Mouse (Mus musculus) frontal cortex, adult 2 months (tissue): ENCODE measurements at regions not wholly inside any gene's neighbourhood (a gene's known extent, or its start where the extent isn't known, plus 50 kb on each side); places are given as distances from the start of the nearest gene placed in this dataset.

ENCODE experiments used
- DNase-seq, 2 experiments: peaks; one replicate each; pipeline ENCODE4 v3.0.0; 2022; ENCODE audit warnings: low spot score in 1 of 2; ENCODE audit errors: extremely low spot score in 1 of 2

DNA sequence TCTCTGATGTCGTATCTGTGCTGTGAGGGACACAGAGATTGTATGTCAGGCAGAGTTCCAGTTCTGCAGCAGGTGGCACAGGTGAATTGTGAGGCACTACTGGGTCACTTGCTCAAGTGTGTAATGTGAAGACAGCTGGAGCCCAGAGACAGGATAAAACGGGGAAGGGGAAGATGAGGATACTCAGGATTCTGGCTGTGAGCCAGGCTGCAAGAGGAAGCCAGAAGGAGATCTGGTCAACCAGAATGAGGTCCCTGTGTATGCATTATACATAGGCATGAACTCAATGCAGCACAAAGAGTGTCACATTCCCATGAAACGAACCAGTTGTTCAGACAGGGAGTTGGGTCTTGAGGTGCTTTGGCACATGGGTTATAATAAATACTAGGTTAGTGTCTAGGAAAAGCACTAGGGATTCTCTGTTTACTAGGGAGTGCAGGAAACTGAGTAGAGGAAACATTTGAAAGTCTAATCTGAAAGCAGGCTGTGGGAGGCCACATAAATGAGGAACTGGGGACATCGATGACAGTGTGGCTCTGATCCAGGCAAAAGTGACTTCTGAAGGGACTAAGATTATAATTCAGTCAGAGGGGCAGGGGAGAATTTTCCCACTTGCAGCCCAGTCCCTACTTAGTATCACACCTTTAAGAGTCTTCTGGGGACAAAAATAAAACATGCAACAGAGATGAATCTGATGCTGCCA, 109.9 kb upstream of the Rxfp2 start:
- DNase-seq = no peak

DNA sequence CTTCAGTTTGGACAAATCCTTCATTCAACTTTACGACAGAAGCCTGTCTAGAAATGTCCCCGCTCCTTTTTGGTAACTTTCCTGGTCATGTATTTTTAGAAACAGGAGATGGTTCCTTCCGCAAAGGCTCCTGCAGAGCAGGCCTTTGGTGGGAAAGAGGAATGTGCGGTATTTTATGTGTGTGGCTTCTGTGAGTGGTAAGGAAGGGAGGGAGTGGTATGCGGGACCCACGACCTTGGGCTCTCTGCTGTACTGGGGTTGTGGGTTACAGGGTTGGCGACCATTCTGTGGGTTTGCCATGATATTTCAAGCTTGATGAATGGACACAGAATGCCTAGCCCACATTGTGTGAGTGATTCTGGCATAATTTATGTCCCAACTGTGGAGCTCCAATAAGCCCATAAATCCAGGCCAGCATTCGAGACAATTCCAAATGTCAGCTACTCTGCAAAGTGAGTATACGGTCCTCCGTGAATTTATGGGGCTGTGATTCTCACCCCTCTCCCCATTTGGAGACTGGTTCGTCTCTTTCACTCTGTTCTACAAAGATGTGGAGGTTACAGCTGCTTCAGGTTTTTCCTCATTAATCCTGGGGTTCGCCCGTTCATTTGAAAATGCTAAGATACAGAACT, 109.3 kb upstream of the Rxfp2 start:
- DNase-seq = no peak

DNA sequence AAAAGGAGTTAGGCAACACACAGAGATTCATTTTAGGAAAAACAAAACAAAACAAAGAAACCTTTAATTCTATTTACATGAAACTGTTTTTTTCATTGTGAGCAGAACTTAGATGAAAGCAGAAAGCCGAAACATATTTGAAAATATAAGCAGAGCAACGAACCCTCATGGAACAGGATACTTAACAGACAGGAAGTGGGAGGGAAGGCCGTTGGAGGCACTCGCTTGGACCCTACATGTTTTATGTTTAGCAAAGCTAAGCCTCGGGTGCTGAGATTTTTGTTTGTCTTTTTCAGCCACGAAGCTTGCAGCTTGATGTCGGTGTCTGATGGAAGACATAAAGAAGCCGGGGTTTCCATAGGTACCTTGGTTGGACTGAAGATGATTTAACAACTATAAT, 108.5 kb upstream of the Rxfp2 start:
- DNase-seq = no peak

DNA sequence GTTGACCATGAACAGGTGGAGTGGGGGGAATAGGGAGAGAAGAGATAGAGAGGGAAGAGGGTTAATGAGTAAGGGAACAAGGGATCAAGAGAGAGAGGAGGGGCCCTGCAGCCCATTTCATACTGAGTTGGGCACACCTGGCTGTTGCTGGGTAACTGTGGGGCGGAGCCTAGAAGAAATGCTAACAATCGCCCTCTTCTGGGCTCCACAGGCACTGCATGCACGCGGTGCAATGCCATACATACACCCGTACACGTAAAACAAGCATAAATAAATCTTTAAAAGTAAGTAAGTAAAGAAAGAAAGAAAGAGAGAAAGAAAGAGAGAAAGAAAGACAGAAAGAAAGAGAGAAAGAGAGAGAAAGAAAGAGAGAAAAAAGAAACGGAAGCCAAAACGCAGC, 106.5 kb upstream of the Rxfp2 start:
- no peak for DNase-seq

DNA sequence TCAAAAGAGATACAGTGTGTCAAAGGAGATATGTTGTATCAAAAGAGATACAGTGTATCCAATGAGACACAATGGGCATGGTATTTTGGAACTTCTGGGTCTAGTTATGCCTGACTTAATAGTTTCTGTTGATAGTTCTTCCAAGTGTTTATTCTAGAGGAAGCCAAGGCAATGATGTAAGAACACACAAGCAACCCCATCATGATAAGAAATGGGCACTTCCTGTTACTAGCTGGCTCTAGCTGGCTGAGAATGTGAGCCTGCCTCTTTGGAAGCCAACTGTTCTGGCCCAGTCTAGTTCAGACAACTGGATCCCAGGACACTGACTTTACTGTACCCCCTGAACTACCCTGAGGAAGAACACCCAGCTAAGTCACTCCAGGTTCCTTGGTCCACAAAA, 102.7 kb upstream of the Rxfp2 start:
- DNase-seq = no peak

DNA sequence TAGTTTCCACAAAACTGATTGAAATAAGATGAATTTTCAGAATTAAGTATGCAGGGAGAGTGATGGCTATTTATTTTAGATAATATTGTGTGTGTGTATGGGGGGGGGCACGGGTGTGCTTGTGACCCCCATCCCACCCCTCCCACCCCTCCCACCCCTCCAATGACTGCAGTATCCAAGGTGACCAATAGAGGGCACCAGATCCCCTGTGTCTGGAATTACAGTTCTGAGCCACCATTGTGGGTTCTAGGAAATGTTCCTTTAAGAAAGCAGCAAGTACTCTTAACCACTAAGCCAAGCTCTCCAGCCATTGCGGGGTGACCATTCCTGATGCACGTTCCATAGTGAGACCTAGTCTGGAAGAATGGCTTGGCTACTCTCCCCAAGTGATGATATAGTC, 101.1 kb upstream of the Rxfp2 start:
- no peak for DNase-seq

DNA sequence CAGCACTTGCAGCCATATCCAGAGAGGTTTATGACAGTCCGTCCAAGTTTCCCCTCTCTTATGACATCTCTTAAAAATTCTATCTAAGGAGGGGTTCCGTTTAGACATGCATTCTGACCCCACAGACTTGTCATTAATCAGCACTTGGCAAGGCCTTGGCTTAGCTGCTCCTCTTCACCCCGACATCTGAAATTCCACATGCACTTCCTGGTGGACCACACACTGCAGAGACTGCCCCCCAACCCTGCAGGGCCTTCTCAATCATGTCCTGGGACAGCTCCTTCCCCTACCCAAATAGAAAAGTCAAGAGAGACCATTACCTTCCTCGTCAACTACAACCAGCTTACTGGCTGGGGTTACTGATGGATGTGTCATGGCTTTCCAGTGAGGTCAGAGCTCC, 99.4 kb upstream of the Rxfp2 start:
- DNase-seq = no peak

DNA sequence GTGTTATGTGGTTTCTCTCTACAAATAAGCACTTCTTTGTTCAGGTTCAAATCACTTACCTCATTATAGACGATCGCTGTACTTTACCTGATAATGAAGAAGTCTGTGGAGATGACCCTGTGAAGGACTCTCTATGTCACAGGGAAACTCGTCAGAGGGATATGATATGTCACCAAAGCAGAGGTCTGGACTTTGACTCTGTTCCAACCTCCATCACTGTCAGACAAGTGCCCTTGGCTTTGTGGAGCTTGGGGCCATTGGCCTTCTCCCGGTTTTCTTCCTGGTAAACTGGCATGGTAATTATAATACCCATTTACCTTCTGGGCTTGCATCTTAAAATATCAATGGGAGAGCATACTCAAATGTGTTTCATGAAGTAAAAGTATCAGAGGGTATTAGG, 98.1 kb upstream of the Rxfp2 start:
- DNase-seq = no peak

DNA sequence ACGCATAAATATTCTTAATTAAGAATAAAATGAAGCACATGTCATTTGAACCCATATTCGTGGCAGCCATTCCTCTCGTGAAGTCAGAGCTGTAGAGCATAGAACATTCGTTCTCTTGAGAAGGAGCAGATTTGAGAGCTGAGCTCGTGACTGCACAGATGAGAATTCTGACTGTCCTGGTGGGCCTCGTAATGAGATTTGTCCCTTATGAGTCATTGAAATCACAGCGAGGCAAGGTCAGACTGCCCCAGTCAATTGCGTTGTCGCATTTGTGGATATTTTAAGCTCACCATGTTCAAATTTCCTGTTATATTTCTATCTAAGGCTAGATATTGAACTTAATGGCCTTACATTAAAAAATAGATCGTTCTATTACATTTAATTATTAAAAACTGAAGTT, 94.0 kb upstream of the Rxfp2 start:
- DNase-seq = no peak

DNA sequence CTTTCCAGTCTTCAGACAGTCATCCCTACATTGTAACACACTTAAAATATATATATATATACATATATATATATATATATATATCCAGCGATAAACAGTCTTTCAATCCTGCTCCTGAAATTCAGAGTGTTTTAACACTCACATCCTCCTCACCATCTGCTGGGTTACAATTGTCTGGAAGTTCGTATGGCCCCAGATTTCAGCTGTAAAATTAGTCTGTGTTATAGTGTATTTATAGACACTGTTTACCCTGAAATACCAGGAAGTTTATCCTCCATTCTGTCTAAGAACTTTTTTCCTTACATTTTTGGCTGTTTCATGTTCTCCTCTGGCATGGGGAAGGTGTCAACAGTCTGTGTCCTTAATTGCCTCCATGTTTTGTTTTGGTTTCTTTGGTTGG, 91.7 kb upstream of the Rxfp2 start:
- peak; percentile 42 to 70 for DNase-seq

DNA sequence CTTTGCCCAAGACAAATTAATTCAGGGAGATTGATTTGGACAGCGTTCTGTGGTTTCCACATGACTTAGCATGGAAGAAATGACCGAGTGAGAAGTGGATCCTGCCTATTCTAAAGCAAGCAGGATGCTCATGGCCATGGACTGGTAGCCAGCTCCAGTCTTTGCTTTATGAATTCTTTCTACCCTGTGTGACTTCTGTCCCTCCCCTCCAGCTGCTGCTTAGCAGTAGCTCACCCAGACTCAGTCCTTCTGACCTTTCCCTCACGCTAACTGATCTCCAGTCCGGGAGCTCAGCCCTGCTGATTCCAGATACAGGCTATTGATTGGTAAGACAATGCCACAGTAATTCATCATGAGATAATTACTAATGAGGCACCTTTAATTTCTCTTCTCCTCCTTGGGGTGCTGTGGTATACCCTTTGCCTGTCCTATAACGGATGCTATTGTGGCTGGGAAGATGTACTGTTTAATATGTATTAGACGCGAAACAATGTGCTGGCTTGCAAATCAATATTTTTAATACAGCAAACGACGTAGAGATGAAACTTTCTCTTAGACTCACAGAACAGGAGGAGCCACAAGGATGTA, 86.8 kb upstream of the Rxfp2 start:
- DNase-seq = no peak

DNA sequence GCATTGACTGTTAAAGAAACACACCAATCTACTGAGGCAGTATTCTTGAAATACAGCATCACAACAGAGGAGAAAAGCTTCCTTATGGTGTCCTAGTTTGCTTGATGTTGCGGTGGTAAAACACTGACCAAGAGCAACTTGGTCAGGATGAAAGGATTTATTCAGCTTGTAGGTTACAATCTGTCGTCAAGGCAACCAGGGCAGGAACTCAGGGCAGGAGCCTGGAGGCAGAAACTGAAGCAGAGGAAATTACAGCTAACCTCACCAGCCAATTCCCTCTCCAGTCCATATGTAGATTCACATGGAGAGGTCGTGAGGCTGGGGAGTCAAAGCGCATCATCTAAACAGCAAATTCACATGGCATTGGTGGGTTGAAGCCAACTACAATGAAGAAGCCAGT, 86.3 kb upstream of the Rxfp2 start:
- DNase-seq = no peak

DNA sequence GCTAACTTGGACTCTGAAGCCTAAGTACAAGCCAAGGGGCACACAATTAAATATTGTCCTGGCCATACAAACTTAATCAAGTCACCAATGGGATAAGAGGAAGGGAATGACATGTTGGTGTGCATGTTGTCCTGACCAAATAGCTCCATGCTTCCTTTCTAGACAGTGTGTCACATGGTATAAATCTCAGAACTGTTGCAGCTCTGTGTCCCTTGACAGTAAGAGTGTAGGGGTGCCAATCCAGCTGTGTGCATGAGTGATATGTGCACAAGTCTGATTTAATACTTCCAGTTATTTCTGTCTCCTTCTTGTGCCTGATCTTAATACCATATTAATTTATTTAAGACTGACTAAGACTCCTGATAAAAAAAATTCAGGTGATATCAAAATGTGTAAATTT, 72.8 kb upstream of the Rxfp2 start:
- DNase-seq = no peak

DNA sequence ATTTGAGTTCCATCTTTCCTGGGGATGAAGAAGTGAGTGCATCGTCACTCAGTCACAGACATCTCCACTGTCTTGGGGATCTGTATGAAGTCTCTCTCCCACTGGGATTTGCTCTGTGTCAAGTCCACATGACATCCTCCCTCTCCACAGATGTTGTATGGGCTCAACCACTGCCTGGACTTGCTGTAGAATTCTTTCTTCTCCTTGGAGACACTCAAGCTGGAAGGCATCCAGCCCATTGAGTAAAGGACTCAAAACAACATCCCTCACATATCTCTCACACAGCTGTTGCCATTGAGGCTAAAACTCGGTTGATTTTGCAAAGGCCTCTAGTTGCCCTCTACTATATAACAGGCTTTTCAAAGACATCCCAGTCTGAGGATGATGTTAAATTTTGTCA, 71.0 kb upstream of the Rxfp2 start:
- no peak for DNase-seq

DNA sequence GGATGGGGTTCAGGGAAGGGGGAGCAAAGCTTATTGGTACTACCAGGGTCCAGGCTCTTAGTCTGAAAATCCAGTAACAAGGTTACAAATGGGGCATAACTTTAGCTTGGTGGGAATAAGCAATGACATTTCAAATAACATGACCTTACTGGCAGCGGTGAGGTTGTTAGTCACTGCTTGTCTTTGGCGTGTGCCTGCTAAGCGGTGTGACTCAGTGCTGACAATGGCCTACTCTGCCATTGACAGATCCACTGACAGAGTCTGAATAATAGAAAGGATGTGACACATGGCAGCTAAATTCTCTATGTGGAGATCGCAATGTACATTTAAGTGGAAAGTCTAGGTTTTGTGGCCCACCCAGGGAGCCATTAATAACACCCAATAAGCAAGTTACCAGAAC, 61.5 kb upstream of the Rxfp2 start:
- peak in 1 of 2 experiments; percentile 11 for DNase-seq

DNA sequence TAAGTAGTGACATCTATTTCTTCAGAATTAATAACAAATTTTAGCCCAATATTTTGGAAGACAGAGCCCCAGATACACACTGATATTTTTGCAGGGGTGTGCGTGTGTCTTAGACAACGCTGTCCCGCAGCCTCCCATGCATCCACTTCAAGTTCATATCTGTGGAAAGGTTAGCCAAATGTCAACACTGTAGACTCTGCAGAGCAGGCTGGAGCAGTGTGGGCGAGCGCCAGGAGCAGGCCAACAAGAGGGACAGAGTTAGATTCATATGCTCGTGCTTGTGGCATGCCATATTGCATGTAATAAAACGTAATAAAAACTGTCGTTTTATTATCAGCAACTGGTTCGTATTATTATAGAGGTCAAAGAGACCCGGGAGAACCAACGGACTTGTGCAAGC, 57.3 kb upstream of the Rxfp2 start:
- DNase-seq = no peak

DNA sequence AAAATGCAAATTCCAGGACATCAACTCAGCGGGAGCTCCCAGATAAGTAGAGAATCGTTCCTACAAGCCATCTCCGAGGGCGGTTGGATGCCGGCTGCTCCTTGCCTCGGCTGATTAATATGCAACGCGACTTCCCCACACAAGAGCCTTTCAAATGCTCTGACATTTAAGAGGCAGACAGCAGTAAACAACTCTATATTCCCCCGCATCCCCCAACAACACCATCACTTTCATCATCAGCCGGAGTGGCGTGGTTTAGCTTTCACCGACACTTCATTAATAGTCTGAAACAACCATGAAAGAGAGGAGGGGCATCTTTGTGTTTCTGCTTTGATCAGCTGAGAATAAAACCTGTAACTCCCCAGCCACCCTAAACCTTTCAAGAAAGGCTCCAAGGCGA, 53.7 kb upstream of the Rxfp2 start:
- DNase-seq = peak; percentile 23 to 47
